ENCODE assay signal across 8 mouse cellular contexts in genomic region chr8:70699834-70700554, GRCm38 (mm10). TPM values are rescaled to one million over a fixed set of nuclear protein-coding genes. Genes with fewer than 3 reads are reported as not detected.
A peak's percentile ranks its signal among the peaks of the same experiment; 100 is the strongest.
DNase-seq lines count a peak whose midpoint lies in the region; ATAC-seq and TF ChIP-seq lines count a peak whose summit lies in the region.

No protein-coding gene starts in this region.

- H3K27ac ChIP-seq in intestine, postnatal 0 days (ENCODE audit: low read depth, low read length), result peak overlapping the region; percentile 97
- peak overlapping the region; percentile 97 for H3K27ac ChIP-seq in limb, embryonic 10.5 days
- H3K27ac ChIP-seq in midbrain, embryonic 13.5 days, result peak overlapping the region; percentile 100

- H3K9me3 ChIP-seq in intestine, postnatal 0 days (ENCODE audit: control insufficient read depth), result no peaks in the 10 kb centered on the region
- no peaks in the 10 kb centered on the region for H3K9me3 ChIP-seq in limb, embryonic 10.5 days (replicated peaks)
- H3K9me3 ChIP-seq in midbrain, embryonic 13.5 days, result no peaks in the 10 kb centered on the region

- H3K4me1 ChIP-seq in intestine, postnatal 0 days (replicated peaks; ENCODE audit: control insufficient read depth, insufficient read depth, low read length), result peaks cover 20% of the 10 kb centered on the region
- peaks cover 60% of the 10 kb centered on the region for H3K4me1 ChIP-seq in limb, embryonic 10.5 days
- peaks cover 65% of the 10 kb centered on the region for H3K4me1 ChIP-seq in midbrain, embryonic 13.5 days (replicated peaks)

- no peak for TF ChIP-seq CTCF in intestine, postnatal 0 days (IDR thresholded peaks at IDR 0.05; ENCODE audit: low read depth)

- H3K4me2 ChIP-seq in intestine, postnatal 0 days (replicated peaks; ENCODE audit: low read depth), result peak overlapping the region; percentile 61
- H3K4me2 ChIP-seq in midbrain, embryonic 13.5 days (replicated peaks), result peak overlapping the region; percentile 81

- H3K9ac ChIP-seq in intestine, postnatal 0 days (ENCODE audit: low read depth, low read length), result peak overlapping the region; percentile 98
- H3K9ac ChIP-seq in midbrain, embryonic 13.5 days (replicated peaks), result peak overlapping the region; percentile 100

- ATAC-seq in intestine, postnatal 0 days, result no peak
- ATAC-seq in midbrain, embryonic 13.5 days, result peak; percentile 10
- no peak for ATAC-seq in megakaryocyte-erythroid progenitor cell, adult 5-6 weeks (replicated peaks; ENCODE audit: low FRiP score, low TSS enrichment, poor library complexity, severe bottlenecking)

- peak overlapping the region; percentile 63 for H3K4me3 ChIP-seq in intestine, postnatal 0 days (ENCODE audit: low read depth, low read length)
- peak overlapping the region; percentile 83 for H3K4me3 ChIP-seq in limb, embryonic 10.5 days
- H3K4me3 ChIP-seq in midbrain, embryonic 13.5 days (replicated peaks), result peak overlapping the region; percentile 98

- intact Hi-C loops in gastrocnemius, postnatal 36 days (cut with DNase I), result loop anchor here (1.0 to 5.0 kb wide), 2 partner anchors 27 to 68 kb away; partner anchors contain the start of genes Gdf15 and Lsm4

- WGBS in intestine, postnatal 0 days, result under 1% methylated on average over 58 of the region's 59 CpGs
- WGBS in limb, embryonic 10.5 days, result under 1% methylated on average over 59 of the region's 59 CpGs
- under 1% methylated on average over 57 of the region's 59 CpGs for WGBS in midbrain, embryonic 13.5 days

- H3K36me3 ChIP-seq in intestine, postnatal 0 days (ENCODE audit: control insufficient read depth, insufficient read depth), result peaks cover 6% of the 10 kb centered on the region
- H3K36me3 ChIP-seq in limb, embryonic 10.5 days, result peaks cover 27% of the 10 kb centered on the region
- peaks cover 24% of the 10 kb centered on the region for H3K36me3 ChIP-seq in midbrain, embryonic 13.5 days

- peak; percentile 89 for DNase-seq in adrenal gland, adult 2 months
- peak; percentile 69 for DNase-seq in embryo, embryonic 11.5 days (ENCODE audit: low read depth, low spot score)
- peak; percentile 69 to 81 for DNase-seq in gastrocnemius, postnatal 36 days
- DNase-seq in limb, embryonic 10.5 days (ENCODE audit: low spot score), result peak; percentile 89
- DNase-seq in spleen, adult 12 weeks (ENCODE audit: low spot score), result peak; percentile 76

- H3K27me3 ChIP-seq in intestine, postnatal 0 days (replicated peaks; ENCODE audit: control insufficient read depth, insufficient read depth, low read length), result no peaks in the 10 kb centered on the region
- no peaks in the 10 kb centered on the region for H3K27me3 ChIP-seq in limb, embryonic 10.5 days (ENCODE audit: low read depth, poor library complexity, severe bottlenecking)
- H3K27me3 ChIP-seq in midbrain, embryonic 13.5 days, result no peaks in the 10 kb centered on the region

RNA-seq across cellular contexts. Expression of gene Jund, which starts 1.2 kb away (rescaled TPM):
- total RNA-seq in adrenal gland, adult 2 months (2021), result 100 to 1,000 TPM; 214 to 246 TPM
- polyA plus RNA-seq in adrenal gland, adult 2 months (2012; rRNA removed), result 1,009 and 1,256 TPM in 2 replicates
- total RNA-seq in gastrocnemius, postnatal 36 days (2021), result 10 to 100 TPM; 60.6 to 77.9 TPM
- polyA plus RNA-seq in intestine, postnatal 0 days (2015; fragmentation: Nextera tagmentation; extraction: Ambion mirVana), result 114 and 121 TPM in 2 replicates
- 69.0 and 80.6 TPM in 2 replicates for polyA plus RNA-seq in limb, embryonic 10.5 days (2016; fragmentation: Nextera tagmentation; extraction: Ambion mirVana)
- 65.1 and 97.7 TPM in 2 replicates for polyA plus RNA-seq in midbrain, embryonic 13.5 days (2015; fragmentation: Nextera tagmentation; extraction: Ambion mirVana)
- total RNA-seq in megakaryocyte-erythroid progenitor cell, adult 5-6 weeks (2014; fragmentation: Nextera tagmentation), result 18.8 and 34.4 TPM in 2 replicates
- 44.8 and 48.7 TPM in 2 replicates for total RNA-seq in megakaryocyte-erythroid progenitor cell, adult 5-6 weeks (2017)

RNA-seq across cellular contexts. Expression of gene Iqcn, which starts 3.3 kb away (rescaled TPM):
- under 1 TPM in 1 of 2 experiments, not detected in 1; 0.12 TPM for total RNA-seq in adrenal gland, adult 2 months (2021)
- polyA plus RNA-seq in adrenal gland, adult 2 months (2012; rRNA removed), result 0.25 and 0.28 TPM in 2 replicates
- under 1 TPM in 1 of 2 experiments, not detected in 1; 0.05 TPM for total RNA-seq in gastrocnemius, postnatal 36 days (2021)
- not detected in 2 replicates for polyA plus RNA-seq in intestine, postnatal 0 days (2015; fragmentation: Nextera tagmentation; extraction: Ambion mirVana)
- not detected in 2 replicates for polyA plus RNA-seq in limb, embryonic 10.5 days (2016; fragmentation: Nextera tagmentation; extraction: Ambion mirVana)
- polyA plus RNA-seq in midbrain, embryonic 13.5 days (2015; fragmentation: Nextera tagmentation; extraction: Ambion mirVana), result 0.07 and 0.08 TPM in 2 replicates
- not detected in 2 replicates for total RNA-seq in megakaryocyte-erythroid progenitor cell, adult 5-6 weeks (2014; fragmentation: Nextera tagmentation)
- total RNA-seq in megakaryocyte-erythroid progenitor cell, adult 5-6 weeks (2017), result not detected in 2 replicates

RNA-seq across cellular contexts. Expression of gene Gm3336, which starts 18.3 kb away (rescaled TPM):
- under 1 TPM in 1 of 2 experiments, not detected in 1; 0.69 TPM for total RNA-seq in adrenal gland, adult 2 months (2021)
- polyA plus RNA-seq in adrenal gland, adult 2 months (2012; rRNA removed), result 0.51 and 0.97 TPM in 2 replicates
- total RNA-seq in gastrocnemius, postnatal 36 days (2021), result not detected
- polyA plus RNA-seq in intestine, postnatal 0 days (2015; fragmentation: Nextera tagmentation; extraction: Ambion mirVana), result 2.8 TPM in 2 replicates
- not detected in 2 replicates for polyA plus RNA-seq in limb, embryonic 10.5 days (2016; fragmentation: Nextera tagmentation; extraction: Ambion mirVana)
- polyA plus RNA-seq in midbrain, embryonic 13.5 days (2015; fragmentation: Nextera tagmentation; extraction: Ambion mirVana), result not detected in 2 replicates
- not detected in 2 replicates for total RNA-seq in megakaryocyte-erythroid progenitor cell, adult 5-6 weeks (2014; fragmentation: Nextera tagmentation)
- total RNA-seq in megakaryocyte-erythroid progenitor cell, adult 5-6 weeks (2017), result not detected in 2 replicates

RNA-seq across cellular contexts. Expression of gene Pde4c, which starts 23.5 kb away (rescaled TPM):
- 1 to 10 TPM in 1 of 2 experiments, under 1 TPM in 1; 0.76 to 1.0 TPM for total RNA-seq in adrenal gland, adult 2 months (2021)
- 2.9 and 3.3 TPM in 2 replicates for polyA plus RNA-seq in adrenal gland, adult 2 months (2012; rRNA removed)
- 1 to 10 TPM; 1.9 to 2.1 TPM for total RNA-seq in gastrocnemius, postnatal 36 days (2021)
- polyA plus RNA-seq in intestine, postnatal 0 days (2015; fragmentation: Nextera tagmentation; extraction: Ambion mirVana), result 0.21 and 0.31 TPM in 2 replicates
- polyA plus RNA-seq in limb, embryonic 10.5 days (2016; fragmentation: Nextera tagmentation; extraction: Ambion mirVana), result 0.10 and 0.25 TPM in 2 replicates
- 0.15 and 0.28 TPM in 2 replicates for polyA plus RNA-seq in midbrain, embryonic 13.5 days (2015; fragmentation: Nextera tagmentation; extraction: Ambion mirVana)
- total RNA-seq in megakaryocyte-erythroid progenitor cell, adult 5-6 weeks (2014; fragmentation: Nextera tagmentation), result 0.28 TPM in 1 of 2 replicates, not detected in the other
- not detected in 2 replicates for total RNA-seq in megakaryocyte-erythroid progenitor cell, adult 5-6 weeks (2017)

RNA-seq across cellular contexts. Expression of gene Lsm4, which starts 26.9 kb away (rescaled TPM):
- 10 to 100 TPM; 65.2 to 88.5 TPM for total RNA-seq in adrenal gland, adult 2 months (2021)
- polyA plus RNA-seq in adrenal gland, adult 2 months (2012; rRNA removed), result 81.3 and 112 TPM in 2 replicates
- total RNA-seq in gastrocnemius, postnatal 36 days (2021), result 10 to 100 TPM; 54.9 to 63.3 TPM
- 181 and 182 TPM in 2 replicates for polyA plus RNA-seq in intestine, postnatal 0 days (2015; fragmentation: Nextera tagmentation; extraction: Ambion mirVana)
- 405 and 438 TPM in 2 replicates for polyA plus RNA-seq in limb, embryonic 10.5 days (2016; fragmentation: Nextera tagmentation; extraction: Ambion mirVana)
- 176 and 201 TPM in 2 replicates for polyA plus RNA-seq in midbrain, embryonic 13.5 days (2015; fragmentation: Nextera tagmentation; extraction: Ambion mirVana)
- 286 and 287 TPM in 2 replicates for total RNA-seq in megakaryocyte-erythroid progenitor cell, adult 5-6 weeks (2014; fragmentation: Nextera tagmentation)
- 240 and 290 TPM in 2 replicates for total RNA-seq in megakaryocyte-erythroid progenitor cell, adult 5-6 weeks (2017)
